Mouse (Mus musculus) liver, adult 2 months (tissue): ENCODE data around the gene Pim1. TPM values are rescaled to one million over a fixed set of nuclear protein-coding genes. Genes with fewer than 3 reads are reported as not detected.
"Not testable (repeated sequence)": the region's sequence is repeated elsewhere in the genome, so short reads cannot be mapped to it uniquely, and the experiment has no call there.

Experiments used
- DNase-seq: peaks from one replicate; pipeline ENCODE4 v3.0.0-alpha.2; 2011; ENCODE audit warnings: low read depth, low spot score; ENCODE audit errors: extremely low read depth
- H3K27ac ChIP-seq: fragments of 200-500 bp; replicated peaks from 2 replicates; pipeline ENCODE4 v1.5.1; 2012; ENCODE audit warnings: low read depth, mild to moderate bottlenecking, control low read depth, inconsistent platforms, low read length; ENCODE audit not compliant: insufficient read depth
- H3K27me3 ChIP-seq: fragments of 200-500 bp; 2 replicates; pipeline ENCODE4 v1.6.1; 2012; ENCODE audit warnings: mild to moderate bottlenecking, moderate library complexity, low read length, inconsistent platforms; ENCODE audit not compliant: control insufficient read depth, insufficient read depth
- H3K36me3 ChIP-seq: fragments of 200-500 bp; 2 replicates; pipeline ENCODE4 v1.6.1; 2012; ENCODE audit warnings: low read length, inconsistent platforms; ENCODE audit not compliant: control insufficient read depth, insufficient read depth
- H3K4me1 ChIP-seq: fragments of 200-500 bp; 2 replicates; pipeline ENCODE4 v1.6.1; 2011; ENCODE audit warnings: low read length; ENCODE audit not compliant: control insufficient read depth, insufficient read depth
- H3K4me3 ChIP-seq: fragments of 200-500 bp; 2 replicates; pipeline ENCODE4 v1.5.1; 2011; ENCODE audit warnings: low read depth, mild to moderate bottlenecking, control low read depth, low read length, moderate library complexity; ENCODE audit not compliant: insufficient read depth
- H3K79me2 ChIP-seq: fragments of 200-500 bp; 2 replicates; pipeline ENCODE4 v1.6.1; 2012; ENCODE audit warnings: inconsistent platforms, mild to moderate bottlenecking, low read length, moderate library complexity; ENCODE audit not compliant: control insufficient read depth, insufficient read depth
- H3K9ac ChIP-seq: fragments of 200-500 bp; 2 replicates; pipeline ENCODE4 v1.6.1; 2012; ENCODE audit warnings: low read depth, mild to moderate bottlenecking, control low read depth, inconsistent platforms, low read length
- CTCF ChIP-seq: fragments of 200-500 bp; IDR thresholded peaks from 2 replicates; pipeline ENCODE4 v1.5.1; 2011; ENCODE audit warnings: low read depth, low read length, control low read depth
- POLR2A ChIP-seq: fragments of 200-500 bp; IDR thresholded peaks from 2 replicates; pipeline ENCODE4 v1.6.1; 2011; ENCODE audit warnings: low read length, control low read depth; ENCODE audit not compliant: insufficient read depth; ENCODE audit errors: extremely low read depth
- WGBS: fragments of 180-500 bp; shearing (Covaris S2); methylation state at CpG from one replicate; pipeline ENCODE4 v1.1.7; 2018; 5-methylcytosine and 5-hydroxymethylcytosine counted together
- polyA plus RNA-seq: library from polyadenylated mRNA; depleted of rRNA; stranded (reverse); fragments of >200 nt; gene quantifications from 2 replicates; pipeline ENCODE4 v1.2.3, GENCODE M21; 2012
- total RNA-seq: library from RNA; depleted of rRNA; stranded (reverse); fragments of >200 nt; gene quantifications from 2 replicates; pipeline ENCODE4 v1.2.3, GENCODE M21; 2014

The Pim1 gene
- total and polyA plus RNA-seq, 2 experiments = 9.5 to 16.0 TPM

GRCm38 (mm10) chr17:29497071-29497354 lies 6.5 kb downstream of the Pim1 start:
- no peak for DNase-seq
- H3K4me1 ChIP-seq = peaks cover 7% of the 10 kb centered on the region; the same call in 1 of the 2 replicates
- peaks cover 18% of the 10 kb centered on the region for H3K36me3 ChIP-seq
- no peak overlapping the region for H3K27ac ChIP-seq
- TF ChIP-seq POLR2A (no peak), CTCF (no peak)
- H3K4me3 ChIP-seq = no peak overlapping the region
- no peaks in the 10 kb centered on the region for H3K79me2 ChIP-seq
- no peak overlapping the region for H3K9ac ChIP-seq
- H3K27me3 ChIP-seq = no peaks in the 10 kb centered on the region
- 88% methylated on average over 3 of the region's 3 CpGs for WGBS

DNA sequence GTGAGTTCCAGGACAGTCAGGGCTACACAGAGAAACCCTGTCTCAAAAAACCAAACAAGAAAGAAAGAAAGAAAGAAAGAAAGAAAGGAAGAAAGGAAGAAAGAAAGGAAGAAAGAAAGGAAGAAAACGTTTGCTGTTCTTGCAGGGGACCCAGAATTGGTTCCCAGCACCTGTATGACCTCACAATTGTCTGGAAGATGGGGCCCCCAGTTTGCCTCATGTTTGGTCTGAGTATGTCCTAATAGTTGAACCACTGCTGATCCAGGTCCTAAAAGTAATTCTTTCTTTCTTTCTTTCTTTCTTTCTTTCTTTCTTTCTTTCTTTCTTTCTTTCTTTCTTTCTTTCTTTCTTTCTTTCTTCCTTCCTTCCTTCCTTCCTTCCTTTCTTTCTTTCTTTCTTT lies 6.9 kb downstream of the Pim1 start:
- peaks cover 18% of the 10 kb centered on the region for H3K36me3 ChIP-seq
- DNase-seq, H3K9ac ChIP-seq, H3K27me3 ChIP-seq, H3K79me2 ChIP-seq, H3K4me3 ChIP-seq, H3K4me1 ChIP-seq, H3K27ac ChIP-seq: not testable (repeated sequence)
- WGBS = 78% methylated on average over 1 of the region's 1 CpGs

DNA sequence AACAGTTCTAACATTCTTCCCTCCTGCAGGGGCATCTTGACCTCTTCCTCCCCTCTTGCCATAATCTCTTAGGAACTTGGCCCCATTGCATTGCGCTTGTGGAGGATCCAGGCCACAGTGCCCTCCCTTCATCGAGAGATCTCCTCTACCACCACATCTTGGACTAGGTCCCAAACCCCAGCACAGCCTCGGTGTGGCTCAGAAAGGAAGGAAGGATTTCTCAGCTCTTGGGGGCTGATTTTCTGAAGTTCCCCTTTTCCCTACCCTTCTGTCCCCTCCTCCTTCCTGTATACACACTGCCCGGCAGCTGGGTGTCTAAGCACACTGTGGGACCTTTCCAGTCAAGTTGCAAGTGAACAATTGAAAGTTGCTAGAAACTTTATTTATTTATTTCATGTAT lies 7.5 kb downstream of the Pim1 start:
- WGBS = 45% methylated on average over 4 of the region's 4 CpGs
- peaks cover 18% of the 10 kb centered on the region for H3K36me3 ChIP-seq
- H3K9ac ChIP-seq = no peak overlapping the region
- H3K27me3 ChIP-seq = no peaks in the 10 kb centered on the region
- peaks cover 7% of the 10 kb centered on the region; the same call in 1 of the 2 replicates for H3K4me1 ChIP-seq
- no peak overlapping the region for H3K27ac ChIP-seq
- DNase-seq = no peak
- H3K79me2 ChIP-seq = no peaks in the 10 kb centered on the region
- no peak for TF ChIP-seq POLR2A
- no peak for TF ChIP-seq CTCF
- no peak overlapping the region for H3K4me3 ChIP-seq

- not testable (repeated sequence) for H3K9ac ChIP-seq, H3K27ac ChIP-seq
- 93% methylated on average over 2 of the region's 2 CpGs for WGBS
These were observed 8.4 kb downstream of the Pim1 start for GRCm38 (mm10) chr17:29498952-29499351.

DNA sequence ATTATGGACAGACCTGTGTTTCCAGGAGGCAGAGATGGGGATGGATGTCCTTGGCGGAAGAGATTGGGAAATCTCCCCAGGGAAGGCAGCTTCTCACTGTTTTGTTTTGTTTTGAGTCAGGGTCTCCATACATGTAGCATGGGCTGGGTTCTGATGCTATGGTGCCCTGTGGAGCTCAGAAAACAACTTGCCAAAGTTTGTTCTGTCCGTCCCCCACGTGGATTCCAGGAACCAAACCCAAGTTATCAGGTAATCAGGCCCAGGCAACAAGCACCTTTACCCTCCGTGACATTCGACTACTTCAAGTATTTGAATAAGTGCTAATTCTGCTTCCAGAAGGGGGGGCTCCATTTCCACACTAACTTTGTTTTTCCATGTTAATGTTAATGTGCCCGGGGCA lies 9.0 kb downstream of the Pim1 start:
- no peak overlapping the region for H3K27ac ChIP-seq
- H3K4me1 ChIP-seq = peaks cover 5% of the 10 kb centered on the region; the same call in 1 of the 2 replicates
- TF ChIP-seq CTCF (no peak), POLR2A (no peak)
- H3K79me2 ChIP-seq = no peaks in the 10 kb centered on the region
- WGBS = 47% methylated on average over 6 of the region's 6 CpGs
- H3K9ac ChIP-seq = no peak overlapping the region
- peaks cover 3% of the 10 kb centered on the region for H3K36me3 ChIP-seq
- H3K4me3 ChIP-seq = no peak overlapping the region
- H3K27me3 ChIP-seq = no peaks in the 10 kb centered on the region
- DNase-seq = no peak

More at GRCm38 (mm10) chr17:29498952-29499351, 8.4 kb downstream of the Pim1 start:
- not testable (repeated sequence) for H3K27me3 ChIP-seq, H3K4me1 ChIP-seq, DNase-seq, H3K79me2 ChIP-seq, H3K36me3 ChIP-seq, H3K4me3 ChIP-seq

DNA sequence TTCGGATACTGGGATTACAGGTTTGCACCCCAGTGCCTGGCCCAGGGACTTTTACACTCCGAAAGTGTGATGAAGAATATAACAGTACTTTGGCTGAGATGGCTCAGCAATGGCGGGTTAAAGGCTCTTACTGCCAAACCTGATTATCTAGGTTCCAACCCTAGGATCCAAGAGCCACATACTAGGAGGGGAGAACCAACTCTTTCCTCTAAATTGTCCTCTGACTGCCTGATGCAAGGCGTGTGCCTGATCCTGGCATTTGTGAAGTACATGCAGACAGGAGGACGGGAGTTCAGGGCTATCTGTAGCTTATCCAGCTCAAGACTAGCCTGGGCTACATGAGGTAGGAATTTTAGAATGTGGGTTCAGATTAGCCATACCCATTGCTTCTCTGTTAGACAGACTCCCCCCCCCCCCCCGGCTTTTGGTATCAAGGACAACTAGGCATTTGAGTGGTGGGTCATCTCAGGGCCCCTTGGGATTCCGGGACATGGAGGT lies 9.7 kb downstream of the Pim1 start:
- no peak for TF ChIP-seq CTCF
- TF ChIP-seq POLR2A = no peak
- no peaks in the 10 kb centered on the region for H3K27me3 ChIP-seq
- H3K4me3 ChIP-seq = no peak overlapping the region
- no peaks in the 10 kb centered on the region for H3K36me3 ChIP-seq
- no peak overlapping the region for H3K27ac ChIP-seq
- H3K9ac ChIP-seq = no peak overlapping the region
- WGBS = 93% methylated on average over 7 of the region's 7 CpGs
- no peaks in the 10 kb centered on the region for H3K79me2 ChIP-seq
- peaks cover 5% of the 10 kb centered on the region; the same call in 1 of the 2 replicates for H3K4me1 ChIP-seq
- DNase-seq = no peak
